Comparison of ENCODE assay signal across 20 mouse cellular contexts in the genomic region with DNA sequence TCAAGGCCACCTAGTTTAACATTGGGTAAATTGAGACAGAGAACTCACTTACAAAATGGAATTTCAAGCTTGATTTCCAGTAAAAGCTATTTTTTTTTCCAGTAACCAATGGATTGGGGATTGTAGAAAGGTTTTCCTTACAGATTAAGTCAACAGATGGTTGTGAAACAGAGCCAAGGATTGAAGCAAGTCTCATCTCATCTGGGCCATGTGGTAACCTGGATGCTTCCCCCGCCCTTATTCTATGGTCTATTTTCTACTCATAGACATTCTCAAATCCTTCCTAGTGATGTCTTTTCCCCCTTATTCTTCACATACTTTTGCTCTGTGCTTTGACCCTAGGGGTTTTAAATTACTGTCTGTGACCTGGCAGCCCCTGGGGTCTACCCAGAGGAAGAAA.
A peak's percentile ranks its signal among the peaks of the same experiment; 100 is the strongest.
DNase-seq lines count a peak whose midpoint lies in the region; ATAC-seq lines count a peak whose summit lies in the region.
"Had no signal": no experiment of that assay in that cellular context is flagged by ENCODE, and none has a peak within 500 bp of the region (broad histone marks: within the 10 kb centered on the region; RNA-seq: fewer than 3 reads in every experiment).

No protein-coding gene starts in this region.

- WGBS in midbrain, embryonic 14.5 days, result 91% methylated on average over 1 of the region's 1 CpGs

- H3K9me3 ChIP-seq in midbrain, embryonic 14.5 days (ENCODE audit: control insufficient read depth, low read length), result no peaks in the 10 kb centered on the region
- H3K9me3 ChIP-seq: embryonic facial prominence, embryonic 12.5 days; embryonic facial prominence, embryonic 15.5 days; hindbrain, embryonic 12.5 days; hindbrain, embryonic 15.5 days had no signal

- H3K4me3 ChIP-seq in midbrain, embryonic 14.5 days (replicated peaks; ENCODE audit: low read depth, low read length), result no peak overlapping the region
- H3K4me3 ChIP-seq: embryonic facial prominence, embryonic 12.5 days; embryonic facial prominence, embryonic 15.5 days; gastrocnemius, adult 2 months; hindbrain, embryonic 12.5 days; hindbrain, embryonic 15.5 days had no signal

- H3K36me3 ChIP-seq in midbrain, embryonic 14.5 days (ENCODE audit: control insufficient read depth, insufficient read depth, low read length), result no peaks in the 10 kb centered on the region
- H3K36me3 ChIP-seq: embryonic facial prominence, embryonic 12.5 days; embryonic facial prominence, embryonic 15.5 days; hindbrain, embryonic 12.5 days; hindbrain, embryonic 15.5 days had no signal

- DNase-seq in cerebellum, adult 11-12 months, result peak; percentile 14
- no peak for DNase-seq in cerebellum, postnatal 4 days (ENCODE audit: low spot score in 2 of 2)
- peak; percentile 30 for DNase-seq in cerebellum, adult 9-11 months
- DNase-seq in cerebellum, postnatal 36 days, result no peak
- DNase-seq in layer of hippocampus, adult 9-10 months (ENCODE audit: low spot score), result peak; percentile 13
- no peak for DNase-seq in layer of hippocampus, adult 11-12 months (ENCODE audit: low spot score)
- DNase-seq in midbrain, embryonic 14.5 days, result no peak
- DNase-seq: adrenal gland, adult 8-10 months; adrenal gland, postnatal 25 days; forebrain, postnatal 0 days; gastrocnemius, adult 2 months; gastrocnemius, postnatal 14 days; heart, adult 11 months had no signal

- no peaks in the 10 kb centered on the region for H3K4me1 ChIP-seq in midbrain, embryonic 14.5 days (ENCODE audit: control insufficient read depth, insufficient read depth, low read length)
- H3K4me1 ChIP-seq: embryonic facial prominence, embryonic 12.5 days; embryonic facial prominence, embryonic 15.5 days; hindbrain, embryonic 12.5 days; hindbrain, embryonic 15.5 days had no signal

- no peak overlapping the region for H3K27ac ChIP-seq in midbrain, embryonic 14.5 days (replicated peaks; ENCODE audit: low read depth, low read length)
- H3K27ac ChIP-seq: embryonic facial prominence, embryonic 12.5 days; embryonic facial prominence, embryonic 15.5 days; gastrocnemius, adult 2 months; hindbrain, embryonic 12.5 days; hindbrain, embryonic 15.5 days had no signal

- no peak overlapping the region for H3K9ac ChIP-seq in midbrain, embryonic 14.5 days (replicated peaks; ENCODE audit: low read length)
- H3K9ac ChIP-seq: embryonic facial prominence, embryonic 12.5 days; embryonic facial prominence, embryonic 15.5 days; forebrain, postnatal 0 days; hindbrain, embryonic 12.5 days; hindbrain, embryonic 15.5 days had no signal

- no peak overlapping the region for H3K4me2 ChIP-seq in midbrain, embryonic 14.5 days (ENCODE audit: low read length)
- H3K4me2 ChIP-seq: embryonic facial prominence, embryonic 12.5 days; embryonic facial prominence, embryonic 15.5 days; heart, embryonic 11.5 days; hindbrain, embryonic 12.5 days; hindbrain, embryonic 15.5 days had no signal

- no peaks in the 10 kb centered on the region for H3K27me3 ChIP-seq in midbrain, embryonic 14.5 days (ENCODE audit: control insufficient read depth, insufficient read depth, low read length)
- H3K27me3 ChIP-seq: embryonic facial prominence, embryonic 12.5 days; embryonic facial prominence, embryonic 15.5 days; hindbrain, embryonic 12.5 days; hindbrain, embryonic 15.5 days had no signal

- no peak for ATAC-seq in midbrain, embryonic 14.5 days (ENCODE audit: low FRiP score, low TSS enrichment)
- ATAC-seq: activated CD4-positive, CD25-positive, alpha-beta regulatory T cell, adult 4 months; forebrain, embryonic 14.5 days; forebrain, postnatal 0 days had no signal

Comparison
In these comparisons a context has a peak if more than half of its experiments do, and no peak if none do; other contexts are left out.
1. DNase-seq: peak in cerebellum, adult 11-12 months (single experiment), cerebellum, adult 9-11 months (single experiment) and layer of hippocampus, adult 9-10 months (single experiment); none in cerebellum, postnatal 4 days (0 of 2), cerebellum, postnatal 36 days (0 of 2), layer of hippocampus, adult 11-12 months (single experiment) and midbrain, embryonic 14.5 days (single experiment).